ENCODE assay signal across 9 mouse cellular contexts in genomic region chr5:135725391-135725841, GRCm38 (mm10). TPM values are rescaled to one million over a fixed set of nuclear protein-coding genes. Genes with fewer than 3 reads are reported as not detected.
DNase-seq lines count a peak whose midpoint lies in the region; ATAC-seq and TF ChIP-seq lines count a peak whose summit lies in the region.
"Had no signal": no experiment of that assay in that cellular context is flagged by ENCODE, and none has a peak within 500 bp of the region (broad histone marks: within the 10 kb centered on the region; RNA-seq: fewer than 3 reads in every experiment).

No protein-coding gene starts in this region.

- no peaks in the 10 kb centered on the region for H3K27me3 ChIP-seq in liver, adult 2 months (ENCODE audit: control insufficient read depth, insufficient read depth, low read length)
- no peaks in the 10 kb centered on the region for H3K27me3 ChIP-seq in forebrain, embryonic 12.5 days
- no peaks in the 10 kb centered on the region for H3K27me3 ChIP-seq in hindbrain, embryonic 13.5 days
- no peaks in the 10 kb centered on the region for H3K27me3 ChIP-seq in liver, postnatal 0 days (ENCODE audit: insufficient read depth, low read length)
- H3K27me3 ChIP-seq in small intestine, adult 2 months (ENCODE audit: control insufficient read depth, insufficient read depth, low read length): no peaks in the 10 kb centered on the region

- peaks cover 41% of the 10 kb centered on the region for H3K4me1 ChIP-seq in liver, adult 2 months (ENCODE audit: control insufficient read depth, insufficient read depth, low read length)
- H3K4me1 ChIP-seq in forebrain, embryonic 12.5 days: peaks cover 51% of the 10 kb centered on the region
- peaks cover 56% of the 10 kb centered on the region for H3K4me1 ChIP-seq in hindbrain, embryonic 13.5 days (replicated peaks)
- peaks cover 15% of the 10 kb centered on the region for H3K4me1 ChIP-seq in liver, postnatal 0 days (ENCODE audit: insufficient read depth)
- H3K4me1 ChIP-seq in small intestine, adult 2 months (ENCODE audit: control insufficient read depth, insufficient read depth, insufficient read length, low read length): peaks cover 26% of the 10 kb centered on the region

- peak overlapping the region; percentile 63 for H3K4me2 ChIP-seq in forebrain, embryonic 12.5 days
- H3K4me2 ChIP-seq in hindbrain, embryonic 13.5 days: peak overlapping the region; percentile 54
- H3K4me2 ChIP-seq in liver, postnatal 0 days (ENCODE audit: low read depth, low read length): no peak overlapping the region

- peak; percentile 57 for DNase-seq in liver, adult 2 months (ENCODE audit: extremely low read depth, low read depth, low spot score)
- DNase-seq in liver: no peak
- no peak for DNase-seq in liver, postnatal 0 days

- peak overlapping the region; percentile 29; the same call in 1 of the 2 replicates for H3K9ac ChIP-seq in liver, adult 2 months (ENCODE audit: low read depth, low read length)
- peak overlapping the region; percentile 57 for H3K9ac ChIP-seq in forebrain, embryonic 12.5 days
- peak overlapping the region; percentile 71 for H3K9ac ChIP-seq in hindbrain, embryonic 13.5 days
- no peak overlapping the region for H3K9ac ChIP-seq in liver, postnatal 0 days (replicated peaks)

- 46% methylated on average over 8 of the region's 8 CpGs for WGBS in liver, adult 2 months
- WGBS in forebrain, embryonic 12.5 days: 2% methylated on average over 8 of the region's 8 CpGs
- 4% methylated on average over 8 of the region's 8 CpGs for WGBS in hindbrain, embryonic 13.5 days
- whole genome bisulfite sequencing in liver, postnatal 0 days (ENCODE audit: insufficient replicate concordance): 60% methylated on average over 8 of the region's 8 CpGs
- 74% methylated on average over 8 of the region's 8 CpGs for WGBS in small intestine, adult 2 months

- no peak overlapping the region for H3K4me3 ChIP-seq in liver, adult 2 months (ENCODE audit: insufficient read depth, low read depth, low read length)
- peak overlapping the region; percentile 35 for H3K4me3 ChIP-seq in forebrain, embryonic 12.5 days (replicated peaks)
- H3K4me3 ChIP-seq in hindbrain, embryonic 13.5 days: peak overlapping the region; percentile 27
- no peak overlapping the region for H3K4me3 ChIP-seq in liver, postnatal 0 days (ENCODE audit: low read depth, low read length)
- 0 out of 2 replicates have a peak overlapping the region, but pooled peaks have one; percentile 5 for H3K4me3 ChIP-seq in small intestine, adult 2 months (ENCODE audit: low read depth, low read length)

- ATAC-seq in forebrain, embryonic 12.5 days (ENCODE audit: low FRiP score): peak; percentile 94
- ATAC-seq in hindbrain, embryonic 13.5 days (ENCODE audit: low FRiP score): peak; percentile 92
- ATAC-seq in liver, postnatal 0 days: peak; percentile 26; the same call in 1 of the 2 replicates
- ATAC-seq in activated CD4-positive, CD25-positive, alpha-beta regulatory T cell, adult 4 months: no peak
- no peak for ATAC-seq in monocyte, adult 5-6 weeks (replicated peaks; ENCODE audit: insufficient number of reproducible peaks, low FRiP score, low TSS enrichment, poor library complexity, severe bottlenecking)

- no peak for TF ChIP-seq EP300 in liver, postnatal 0 days (IDR thresholded peaks at IDR 0.05; ENCODE audit: low read depth)

- H3K79me2 ChIP-seq in liver, adult 2 months (ENCODE audit: control insufficient read depth, insufficient read depth, low read length): no peaks in the 10 kb centered on the region

- peak overlapping the region; percentile 27 for H3K27ac ChIP-seq in liver, adult 2 months (replicated peaks; ENCODE audit: insufficient read depth, low read depth, low read length)
- H3K27ac ChIP-seq in forebrain, embryonic 12.5 days: peak overlapping the region; percentile 99
- H3K27ac ChIP-seq in hindbrain, embryonic 13.5 days: peak overlapping the region; percentile 96
- H3K27ac ChIP-seq in liver, postnatal 0 days (ENCODE audit: low read depth): no peak overlapping the region
- H3K27ac ChIP-seq in small intestine, adult 2 months (ENCODE audit: insufficient read depth, low read depth, low read length): peak overlapping the region; percentile 39; the same call in 1 of the 2 replicates

- no peak for TF ChIP-seq CTCF in liver, adult 2 months (IDR thresholded peaks at IDR 0.05; ENCODE audit: low read depth, low read length)
- no peak for TF ChIP-seq CTCF in liver, postnatal 0 days (IDR thresholded peaks at IDR 0.05; ENCODE audit: low read depth)
- no peak for TF ChIP-seq CTCF in small intestine, adult 2 months (IDR thresholded peaks at IDR 0.05; ENCODE audit: extremely low read depth, insufficient read length, insufficient replicate concordance, low read depth, low read length)

- H3K36me3 ChIP-seq in liver, adult 2 months (ENCODE audit: control insufficient read depth, insufficient read depth, low read length): peaks cover 49% of the 10 kb centered on the region
- H3K36me3 ChIP-seq in forebrain, embryonic 12.5 days (replicated peaks): peaks cover 22% of the 10 kb centered on the region
- peaks cover 23% of the 10 kb centered on the region for H3K36me3 ChIP-seq in hindbrain, embryonic 13.5 days
- peaks cover 45% of the 10 kb centered on the region for H3K36me3 ChIP-seq in liver, postnatal 0 days (replicated peaks; ENCODE audit: insufficient read depth, low read length)
- peaks cover 17% of the 10 kb centered on the region for H3K36me3 ChIP-seq in small intestine, adult 2 months (ENCODE audit: control insufficient read depth, insufficient read depth, low read length)

- no peaks in the 10 kb centered on the region for H3K9me3 ChIP-seq in forebrain, embryonic 12.5 days
- H3K9me3 ChIP-seq in hindbrain, embryonic 13.5 days: no peaks in the 10 kb centered on the region
- H3K9me3 ChIP-seq in liver, postnatal 0 days (ENCODE audit: low read length): no peaks in the 10 kb centered on the region

- TF ChIP-seq POLR2A in liver, adult 2 months (IDR thresholded peaks at IDR 0.05; ENCODE audit: extremely low read depth, insufficient read depth, low read length): no peak
- TF ChIP-seq POLR2A in small intestine, adult 2 months (IDR thresholded peaks at IDR 0.05; ENCODE audit: low read depth, low read length): no peak

RNA-seq across cellular contexts. Expression of gene Tmem120a, which starts 18.8 kb away (rescaled TPM):
- total RNA-seq in liver, adult 2 months (2014; rRNA removed): 55.2 and 58.1 TPM in 2 replicates
- 52.9 and 76.6 TPM in 2 replicates for polyA plus RNA-seq in liver, adult 2 months (2012; rRNA removed)
- polyA plus RNA-seq in forebrain, embryonic 12.5 days (2016; fragmentation: Nextera tagmentation; extraction: Ambion mirVana): 47.1 and 54.2 TPM in 2 replicates
- 80.6 and 80.8 TPM in 2 replicates for polyA plus RNA-seq in hindbrain, embryonic 13.5 days (2015; fragmentation: Nextera tagmentation; extraction: Ambion mirVana)
- 80.8 and 82.7 TPM in 2 replicates for polyA plus RNA-seq in liver, postnatal 0 days (2015; fragmentation: Nextera tagmentation; extraction: Ambion mirVana)
- 111 and 261 TPM in 2 replicates for polyA plus RNA-seq in small intestine, adult 2 months (2012; rRNA removed)
- 10 to 100 TPM; 41.4 to 47.0 TPM for polyA plus RNA-seq in activated CD4-positive, CD25-positive, alpha-beta regulatory T cell, adult 4 months (2017; shearing (Covaris generic))
- 16.5 to 34.4 TPM (median 19.1 TPM) in 3 replicates for total RNA-seq in monocyte, adult 5-6 weeks (2017)

RNA-seq across cellular contexts. Expression of gene Styxl1, which starts 52.8 kb away (rescaled TPM):
- 0.13 and 0.18 TPM in 2 replicates for total RNA-seq in liver, adult 2 months (2014; rRNA removed)
- 0.22 and 0.23 TPM in 2 replicates for polyA plus RNA-seq in liver, adult 2 months (2012; rRNA removed)
- polyA plus RNA-seq in forebrain, embryonic 12.5 days (2016; fragmentation: Nextera tagmentation; extraction: Ambion mirVana): 0.29 TPM in 1 of 2 replicates, not detected in the other
- polyA plus RNA-seq in hindbrain, embryonic 13.5 days (2015; fragmentation: Nextera tagmentation; extraction: Ambion mirVana): 0.25 and 0.65 TPM in 2 replicates
- polyA plus RNA-seq in liver, postnatal 0 days (2015; fragmentation: Nextera tagmentation; extraction: Ambion mirVana): 0.46 and 0.49 TPM in 2 replicates
- 0.15 and 0.19 TPM in 2 replicates for polyA plus RNA-seq in small intestine, adult 2 months (2012; rRNA removed)
- polyA plus RNA-seq in activated CD4-positive, CD25-positive, alpha-beta regulatory T cell, adult 4 months (2017; shearing (Covaris generic)): under 1 TPM in 1 of 2 experiments, not detected in 1; 0.95 TPM
- total RNA-seq in monocyte, adult 5-6 weeks (2017): 1.5 TPM in 1 of 3 replicates, not detected in the others
- total RNA-seq: left cerebral cortex, adult 18-20 months had no signal

RNA-seq across cellular contexts. Expression of gene Mdh2, which starts 52.9 kb away (rescaled TPM):
- total RNA-seq in liver, adult 2 months (2014; rRNA removed): 108 and 176 TPM in 2 replicates
- polyA plus RNA-seq in liver, adult 2 months (2012; rRNA removed): 361 and 418 TPM in 2 replicates
- 520 and 524 TPM in 2 replicates for polyA plus RNA-seq in forebrain, embryonic 12.5 days (2016; fragmentation: Nextera tagmentation; extraction: Ambion mirVana)
- polyA plus RNA-seq in hindbrain, embryonic 13.5 days (2015; fragmentation: Nextera tagmentation; extraction: Ambion mirVana): 593 and 594 TPM in 2 replicates
- polyA plus RNA-seq in liver, postnatal 0 days (2015; fragmentation: Nextera tagmentation; extraction: Ambion mirVana): 296 and 319 TPM in 2 replicates
- polyA plus RNA-seq in small intestine, adult 2 months (2012; rRNA removed): 1,632 and 2,398 TPM in 2 replicates
- polyA plus RNA-seq in activated CD4-positive, CD25-positive, alpha-beta regulatory T cell, adult 4 months (2017; shearing (Covaris generic)): 100 to 1,000 TPM; 625 to 710 TPM
- 86.0 to 121 TPM (median 119 TPM) in 3 replicates for total RNA-seq in monocyte, adult 5-6 weeks (2017)

RNA-seq across cellular contexts. Expression of gene Por, which starts 55.6 kb away (rescaled TPM):
- total RNA-seq in liver, adult 2 months (2014; rRNA removed): 284 and 345 TPM in 2 replicates
- polyA plus RNA-seq in liver, adult 2 months (2012; rRNA removed): 211 and 254 TPM in 2 replicates
- 127 and 135 TPM in 2 replicates for polyA plus RNA-seq in forebrain, embryonic 12.5 days (2016; fragmentation: Nextera tagmentation; extraction: Ambion mirVana)
- polyA plus RNA-seq in hindbrain, embryonic 13.5 days (2015; fragmentation: Nextera tagmentation; extraction: Ambion mirVana): 107 TPM in 2 replicates
- polyA plus RNA-seq in liver, postnatal 0 days (2015; fragmentation: Nextera tagmentation; extraction: Ambion mirVana): 302 and 303 TPM in 2 replicates
- polyA plus RNA-seq in small intestine, adult 2 months (2012; rRNA removed): 121 and 192 TPM in 2 replicates
- 10 to 100 TPM; 15.7 to 21.9 TPM for polyA plus RNA-seq in activated CD4-positive, CD25-positive, alpha-beta regulatory T cell, adult 4 months (2017; shearing (Covaris generic))
- total RNA-seq in monocyte, adult 5-6 weeks (2017): 51.2 to 59.0 TPM (median 57.1 TPM) in 3 replicates

Comparison
In these comparisons a context has a peak if more than half of its experiments do, and no peak if none do; other contexts are left out.
1. H3K4me3 ChIP-seq: peak in forebrain, embryonic 12.5 days (single experiment), hindbrain, embryonic 13.5 days (single experiment) and small intestine, adult 2 months (single experiment); none in liver, adult 2 months (single experiment) and liver, postnatal 0 days (single experiment).
2. ATAC-seq: peak in forebrain, embryonic 12.5 days (single experiment), hindbrain, embryonic 13.5 days (single experiment) and liver, postnatal 0 days (single experiment); none in activated CD4-positive, CD25-positive, alpha-beta regulatory T cell, adult 4 months (single experiment) and monocyte, adult 5-6 weeks (single experiment).